Mouse (Mus musculus) limb, embryonic 15.5 days (tissue): ENCODE results near the gene Clstn3. TPM values are rescaled to one million over a fixed set of nuclear protein-coding genes. Genes with fewer than 3 reads are reported as not detected.
"Not testable (repeated sequence)": the region's sequence is repeated elsewhere in the genome, so short reads cannot be mapped to it uniquely, and the experiment has no call there.

ENCODE experiments used
- ATAC-seq: fragments of 200-750 bp; cut with Nextera tagmentation; 2 replicates; pipeline ENCODE4 v1.8.0; 2017; ENCODE audit warnings: low read depth, moderate TSS enrichment; ENCODE audit not compliant: insufficient number of reproducible peaks, low FRiP score, low TSS enrichment
- H3K27ac ChIP-seq: fragments of 300-500 bp; sonication (generic); 2 replicates; pipeline ENCODE4 v1.5.1; 2015; ENCODE audit warnings: moderate library complexity, mild to moderate bottlenecking, inconsistent platforms
- H3K27me3 ChIP-seq: fragments of 300-500 bp; sonication (generic); 2 replicates; pipeline ENCODE4 v1.6.1; 2015; ENCODE audit warnings: inconsistent platforms
- H3K36me3 ChIP-seq: fragments of 300-500 bp; sonication (generic); 2 replicates; pipeline ENCODE4 v1.6.1; 2015; ENCODE audit warnings: inconsistent platforms
- H3K4me1 ChIP-seq: fragments of 300-500 bp; sonication (generic); 2 replicates; pipeline ENCODE4 v1.6.1; 2015; ENCODE audit warnings: inconsistent platforms
- H3K4me2 ChIP-seq: fragments of 300-500 bp; sonication (generic); 2 replicates; pipeline ENCODE4 v1.6.1; 2015; ENCODE audit warnings: mild to moderate bottlenecking, inconsistent platforms
- H3K4me3 ChIP-seq: fragments of 300-500 bp; sonication (generic); 2 replicates; pipeline ENCODE4 v1.5.1; 2015; ENCODE audit warnings: mild to moderate bottlenecking, inconsistent platforms
- H3K9ac ChIP-seq: fragments of 300-500 bp; sonication (generic); 2 replicates; pipeline ENCODE4 v1.6.1; 2015; ENCODE audit warnings: inconsistent platforms
- H3K9me3 ChIP-seq: fragments of 300-500 bp; sonication (generic); 2 replicates; pipeline ENCODE4 v1.6.1; 2016; ENCODE audit warnings: inconsistent platforms
- WGBS: fragments of 180-500 bp; shearing (Covaris S2); methylation state at CpG from one replicate; pipeline ENCODE4 v1.1.7; 2015; 5-methylcytosine and 5-hydroxymethylcytosine counted together
- polyA plus RNA-seq: library from polyadenylated mRNA; unstranded; fragments of >200 nt; fragmentation: Nextera tagmentation; extraction: Ambion mirVana; gene quantifications from 2 replicates; pipeline ENCODE4 v1.2.1, GENCODE M21; 2015

The Clstn3 gene
- polyA plus RNA-seq, 1 experiment from 2014 or later = 7.2 TPM

GRCm38 (mm10) chr6:124425042-124425441, 39.6 kb downstream of the Clstn3 start:
- not testable (repeated sequence) for H3K36me3 ChIP-seq, H3K9me3 ChIP-seq, ATAC-seq, H3K4me2 ChIP-seq, H3K4me1 ChIP-seq, H3K9ac ChIP-seq, H3K4me3 ChIP-seq, H3K27me3 ChIP-seq, H3K27ac ChIP-seq
- 47% methylated on average over 7 of the region's 7 CpGs for WGBS

GRCm38 (mm10) chr6:124424068-124424498, 40.5 kb downstream of the Clstn3 start:
- H3K4me2 ChIP-seq = no peak overlapping the region
- no peaks in the 10 kb centered on the region for H3K9me3 ChIP-seq
- 50% methylated on average over 1 of the region's 1 CpGs for whole genome bisulfite sequencing
- no peaks in the 10 kb centered on the region for H3K36me3 ChIP-seq
- H3K9ac ChIP-seq = no peak overlapping the region
- no peaks in the 10 kb centered on the region for H3K27me3 ChIP-seq
- H3K4me3 ChIP-seq = no peak overlapping the region
- no peak for ATAC-seq
- H3K27ac ChIP-seq = no peak overlapping the region
- H3K4me1 ChIP-seq = no peaks in the 10 kb centered on the region

DNA sequence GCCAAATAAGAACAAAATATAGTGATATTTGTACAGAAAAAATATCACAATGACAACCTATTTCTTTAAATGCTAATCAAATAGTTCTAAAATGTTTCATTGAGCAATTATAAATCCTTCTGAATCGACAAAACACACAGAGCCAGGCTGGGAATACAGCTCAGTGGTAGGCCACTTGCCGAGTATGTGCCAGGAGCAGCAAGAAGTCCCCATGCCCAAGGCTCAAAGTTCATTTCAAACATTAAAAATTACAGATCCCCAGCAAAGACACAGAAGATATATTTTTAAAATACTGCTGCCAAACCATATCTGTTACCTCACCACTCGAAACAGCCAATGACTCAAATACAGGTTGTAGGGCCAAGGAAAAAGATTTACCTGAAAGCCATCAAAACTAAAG, 45.9 kb downstream of the Clstn3 start:
- Histone ChIP-seq H3K27me3 (no peaks in the 10 kb centered on the region), H3K4me2 (no peak overlapping the region), H3K4me1 (peaks cover 10% of the 10 kb centered on the region), H3K9me3 (no peaks in the 10 kb centered on the region), H3K36me3 (no peaks in the 10 kb centered on the region), H3K4me3 (no peak overlapping the region), H3K27ac (no peak overlapping the region), H3K9ac (no peak overlapping the region)
- 77% methylated on average over 3 of the region's 3 CpGs for WGBS
- no peak for ATAC-seq

- ATAC-seq = peak; percentile 37; the same call in 1 of the 2 replicates
- H3K9me3 ChIP-seq = no peaks in the 10 kb centered on the region
- H3K27ac ChIP-seq = peak overlapping the region; percentile 90
- peaks cover 21% of the 10 kb centered on the region for H3K36me3 ChIP-seq
- H3K4me2 ChIP-seq = peak overlapping the region; percentile 67
- WGBS = 3% methylated on average over 21 of the region's 21 CpGs
- H3K4me3 ChIP-seq = peak overlapping the region; percentile 92
- H3K27me3 ChIP-seq = no peaks in the 10 kb centered on the region
- H3K4me1 ChIP-seq = peaks cover 10% of the 10 kb centered on the region
- H3K9ac ChIP-seq = peak overlapping the region; percentile 65; the same call in 1 of the 2 replicates
Measured at GRCm38 (mm10) chr6:124415347-124416088, 49.1 kb downstream of the Clstn3 start.

DNA sequence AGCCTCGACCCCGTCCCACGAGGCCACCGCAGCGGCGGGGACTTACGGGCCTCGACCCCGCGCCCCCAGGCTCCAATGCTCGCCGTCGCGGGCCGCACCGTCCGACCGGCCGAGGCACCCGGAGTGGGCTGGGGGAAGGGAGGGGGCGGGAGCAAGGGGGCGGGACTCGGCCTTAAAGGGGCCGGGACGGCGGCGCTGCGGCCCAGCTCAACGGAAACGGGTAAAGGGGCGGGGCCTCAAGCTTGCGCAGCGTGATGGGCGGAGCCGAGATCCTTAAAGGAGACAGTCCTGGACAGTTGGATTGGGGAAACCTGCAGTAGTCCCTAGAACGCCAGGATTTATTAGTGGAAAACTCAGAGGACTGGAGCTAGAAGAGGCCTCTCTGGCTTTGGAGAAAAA, 49.7 kb downstream of the Clstn3 start, which contains the start of gene Pex5:
Pex5 (minus strand) TSS at position 141 of the 399 bp plus-strand sequence.
- Histone ChIP-seq H3K27ac (peak within 1 kb of the TSS; percentile 90), H3K36me3 (peaks cover 21% of the 10 kb centered on the region), H3K4me1 (peaks cover 10% of the 10 kb centered on the region), H3K27me3 (no peaks in the 10 kb centered on the region), H3K4me2 (peak within 1 kb of the TSS; percentile 77), H3K4me3 (peak within 1 kb of the TSS; percentile 92), H3K9ac (peak within 1 kb of the TSS; percentile 65), H3K9me3 (no peaks in the 10 kb centered on the region)
- WGBS = 0% methylated on average over 35 of the region's 36 CpGs
- ATAC-seq = peak; percentile 96

DNA sequence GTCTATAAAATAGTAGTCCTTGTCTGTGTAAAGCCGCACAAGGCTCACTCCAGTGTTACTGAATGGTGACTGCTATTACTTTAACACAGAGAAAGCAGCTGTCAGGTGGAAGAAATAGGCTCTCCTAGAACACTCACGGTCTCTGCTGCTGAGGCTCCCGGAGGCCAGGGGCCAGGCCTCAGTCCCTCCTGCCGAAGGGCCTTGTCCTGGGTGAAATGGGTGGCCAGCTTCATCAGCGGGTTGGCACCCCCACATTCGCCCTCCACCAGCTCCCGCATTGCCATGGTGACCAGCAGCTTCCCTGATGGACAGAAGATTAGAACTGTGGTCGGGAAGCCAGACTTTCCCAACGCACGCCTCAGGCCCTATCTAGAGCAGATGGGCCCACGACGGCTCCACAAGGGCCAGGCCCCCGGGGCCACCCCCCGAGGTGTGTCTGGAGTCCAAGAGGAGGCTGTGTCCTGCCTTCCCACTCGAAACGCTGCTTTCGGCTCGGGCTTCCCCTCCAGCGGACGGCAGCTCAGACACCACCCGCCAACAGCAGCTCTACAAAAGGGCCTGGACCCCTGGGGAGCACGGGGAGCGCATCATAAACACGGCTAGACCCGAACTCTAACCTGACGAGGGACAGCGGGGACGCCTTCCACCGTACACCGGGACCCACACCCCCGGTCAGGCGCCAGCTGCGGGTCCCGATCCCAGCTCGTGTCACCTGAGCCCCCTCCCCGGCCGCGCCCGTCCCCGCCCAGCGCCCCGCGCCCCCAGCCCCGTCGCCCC, 50.3 kb downstream of the Clstn3 start:
- Histone ChIP-seq H3K27me3 (no peaks in the 10 kb centered on the region), H3K4me2 (peak overlapping the region; percentile 77), H3K27ac (peak overlapping the region; percentile 60), H3K9me3 (no peaks in the 10 kb centered on the region), H3K36me3 (peaks cover 21% of the 10 kb centered on the region), H3K4me3 (peak overlapping the region; percentile 92), H3K4me1 (peaks cover 10% of the 10 kb centered on the region), H3K9ac (peak overlapping the region; percentile 65)
- WGBS = 2% methylated on average over 42 of the region's 45 CpGs
- ATAC-seq = peak; percentile 31

DNA sequence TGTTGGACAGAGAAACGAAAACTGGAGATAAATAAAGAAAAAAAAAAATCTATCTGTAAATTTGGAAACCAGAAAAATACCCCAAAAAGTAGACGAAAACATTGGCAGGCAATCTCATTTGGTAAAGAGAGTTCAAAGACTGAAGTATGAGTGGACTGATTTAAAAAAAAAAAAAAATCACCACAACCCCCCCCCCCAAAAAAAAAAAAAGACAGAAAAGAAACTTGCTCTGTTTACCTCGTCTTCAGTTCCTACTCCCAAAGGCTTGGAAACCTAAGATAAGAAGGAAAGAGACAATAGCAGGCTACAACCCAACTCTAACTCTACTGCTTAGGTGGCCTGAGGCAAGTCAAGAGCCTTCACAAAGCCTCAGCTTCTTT, 50.8 kb downstream of the Clstn3 start:
- ATAC-seq = no peak
- 58% methylated on average over 3 of the region's 3 CpGs for WGBS
- peak overlapping the region; percentile 60 for H3K27ac ChIP-seq

DNA sequence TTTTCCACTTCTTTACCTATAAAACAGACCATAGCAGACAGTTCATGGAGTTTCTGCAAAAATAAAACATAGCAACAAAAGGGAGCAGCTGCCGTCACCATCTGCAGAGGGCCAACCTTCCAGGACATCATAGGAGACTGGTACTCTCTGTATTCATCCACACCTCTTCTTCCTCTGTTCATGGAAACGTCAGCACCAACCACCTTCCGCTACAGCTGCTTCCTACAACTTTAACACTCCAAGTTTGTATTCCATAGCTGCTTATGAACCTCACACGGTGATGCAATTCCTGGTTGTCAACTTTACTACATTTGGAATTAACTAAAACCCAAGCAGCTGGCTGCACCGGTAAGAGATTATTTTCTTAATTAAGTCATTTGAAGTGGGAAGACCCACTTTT, 56.2 kb downstream of the Clstn3 start:
- peaks cover 68% of the 10 kb centered on the region for H3K36me3 ChIP-seq
- H3K27ac ChIP-seq = no peak overlapping the region
- no peak overlapping the region for H3K4me2 ChIP-seq
- no peaks in the 10 kb centered on the region for H3K27me3 ChIP-seq
- no peaks in the 10 kb centered on the region for H3K4me1 ChIP-seq
- no peak overlapping the region for H3K9ac ChIP-seq
- ATAC-seq = no peak
- H3K9me3 ChIP-seq = no peaks in the 10 kb centered on the region
- H3K4me3 ChIP-seq = no peak overlapping the region
- 88% methylated on average over 5 of the region's 5 CpGs for WGBS

More for the DNA sequence above, 50.8 kb downstream of the Clstn3 start:
- H3K9ac ChIP-seq = peak overlapping the region; percentile 65; the same call in 1 of the 2 replicates
- no peaks in the 10 kb centered on the region for H3K27me3 ChIP-seq
- peaks cover 26% of the 10 kb centered on the region for H3K36me3 ChIP-seq
- H3K4me3 ChIP-seq = peak overlapping the region; percentile 92
- H3K9me3 ChIP-seq = no peaks in the 10 kb centered on the region
- peaks cover 10% of the 10 kb centered on the region for H3K4me1 ChIP-seq
- peak overlapping the region; percentile 77 for H3K4me2 ChIP-seq

- no peaks in the 10 kb centered on the region for H3K27me3 ChIP-seq
- no peak overlapping the region for H3K9ac ChIP-seq
- H3K9me3 ChIP-seq = no peaks in the 10 kb centered on the region
- H3K36me3 ChIP-seq = peaks cover 72% of the 10 kb centered on the region
- H3K4me3 ChIP-seq = no peak overlapping the region
- no peak overlapping the region for H3K27ac ChIP-seq
- H3K4me1 ChIP-seq = no peaks in the 10 kb centered on the region
- no peak for ATAC-seq
- H3K4me2 ChIP-seq = no peak overlapping the region
Measured at GRCm38 (mm10) chr6:124407180-124407579, 57.4 kb downstream of the Clstn3 start.

DNA sequence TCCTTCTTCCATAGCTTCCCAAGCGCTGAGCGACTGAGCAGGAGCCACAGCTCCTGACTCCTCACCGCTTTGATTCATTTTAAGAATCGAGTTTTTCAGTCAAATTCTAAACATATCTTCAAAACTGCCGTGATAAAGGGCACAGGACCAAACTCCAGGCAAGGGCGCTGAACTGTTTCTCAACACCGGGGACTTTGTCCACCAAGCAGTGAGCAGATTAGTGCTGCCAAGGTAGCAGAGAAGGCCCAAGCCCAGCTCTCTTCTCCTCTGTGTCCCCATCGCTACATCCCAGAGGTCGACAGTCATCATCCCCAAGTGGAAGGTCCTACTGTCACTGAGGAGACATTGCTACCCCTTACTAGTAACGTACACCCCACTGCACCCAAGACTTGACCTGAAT, 58.3 kb downstream of the Clstn3 start:
- no peak overlapping the region for H3K27ac ChIP-seq
- no peak overlapping the region for H3K9ac ChIP-seq
- peaks cover 71% of the 10 kb centered on the region for H3K36me3 ChIP-seq
- H3K4me3 ChIP-seq = no peak overlapping the region
- H3K9me3 ChIP-seq = no peaks in the 10 kb centered on the region
- H3K4me1 ChIP-seq = no peaks in the 10 kb centered on the region
- H3K4me2 ChIP-seq = no peak overlapping the region
- no peaks in the 10 kb centered on the region for H3K27me3 ChIP-seq
- ATAC-seq = no peak
- WGBS = 96% methylated on average over 10 of the region's 10 CpGs

DNA sequence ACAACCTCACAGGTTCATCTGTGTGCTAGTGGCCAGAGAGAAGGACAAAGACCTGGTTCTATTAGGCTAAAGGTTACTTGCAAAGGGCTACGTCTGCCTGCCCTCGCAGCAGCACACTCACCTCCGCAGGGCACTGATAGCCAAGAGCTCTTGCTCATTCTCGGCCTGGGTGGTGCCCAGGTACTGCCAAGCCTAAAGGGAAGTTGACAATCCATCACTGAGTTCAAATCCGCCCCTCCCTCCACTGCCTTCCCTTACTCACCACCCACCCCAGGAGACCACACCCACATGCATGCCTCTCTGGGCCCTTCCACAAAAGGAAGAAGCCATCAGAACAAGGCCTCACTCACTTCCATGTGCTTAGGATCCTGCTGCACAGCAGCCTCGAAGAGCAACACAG, 64.9 kb downstream of the Clstn3 start:
- Histone ChIP-seq H3K4me3 (no peak overlapping the region), H3K4me2 (no peak overlapping the region), H3K27ac (no peak overlapping the region), H3K4me1 (no peaks in the 10 kb centered on the region), H3K9me3 (no peaks in the 10 kb centered on the region), H3K36me3 (peaks cover 85% of the 10 kb centered on the region), H3K9ac (no peak overlapping the region), H3K27me3 (no peaks in the 10 kb centered on the region)
- 92% methylated on average over 6 of the region's 6 CpGs for WGBS
- no peak for ATAC-seq

- H3K9ac ChIP-seq, H3K27ac ChIP-seq, H3K4me3 ChIP-seq, H3K4me1 ChIP-seq, ATAC-seq, H3K27me3 ChIP-seq, H3K4me2 ChIP-seq, H3K9me3 ChIP-seq: not testable (repeated sequence)
- H3K36me3 ChIP-seq = peaks cover 42% of the 10 kb centered on the region
- WGBS = 96% methylated on average over 3 of the region's 3 CpGs
Measured at GRCm38 (mm10) chr6:124394991-124395390, 69.6 kb downstream of the Clstn3 start.
